Mouse (Mus musculus) hindbrain, postnatal 0 days (tissue): ENCODE results near the gene Onecut3. TPM values are rescaled to one million over a fixed set of nuclear protein-coding genes. Genes with fewer than 3 reads are reported as not detected.

Experiments
- ATAC-seq: fragments of 200-750 bp; cut with Nextera tagmentation; 2 replicates; pipeline ENCODE4 v1.8.0; 2017; ENCODE audit warnings: mild to moderate bottlenecking, moderate TSS enrichment, moderate library complexity
- DNase-seq: peaks from one replicate; pipeline ENCODE4 v3.0.0-alpha.2; 2015; ENCODE audit warnings: low spot score
- H3K27ac ChIP-seq: fragments of 300-500 bp; sonication (generic); 2 replicates; pipeline ENCODE4 v1.5.1; 2014; ENCODE audit warnings: mild to moderate bottlenecking
- H3K27me3 ChIP-seq: fragments of 300-500 bp; sonication (generic); 2 replicates; pipeline ENCODE4 v1.6.1; 2014; ENCODE audit warnings: low read length, mixed read lengths; ENCODE audit not compliant: insufficient read depth
- H3K36me3 ChIP-seq: fragments of 300-500 bp; sonication (generic); 2 replicates; pipeline ENCODE4 v1.6.1; 2014; ENCODE audit warnings: low read length, mixed read lengths; ENCODE audit not compliant: insufficient read depth
- H3K4me1 ChIP-seq: fragments of 300-500 bp; sonication (generic); 2 replicates; pipeline ENCODE4 v1.6.1; 2014; ENCODE audit warnings: antibody characterized with exemption, low read length, mixed read lengths; ENCODE audit not compliant: insufficient read depth
- H3K4me2 ChIP-seq: fragments of 300-500 bp; sonication (generic); 2 replicates; pipeline ENCODE4 v1.6.1; 2014; ENCODE audit warnings: low read depth, mild to moderate bottlenecking, low read length, moderate library complexity, mixed read lengths
- H3K4me3 ChIP-seq: fragments of 300-500 bp; sonication (generic); 2 replicates; pipeline ENCODE4 v1.5.1; 2014; ENCODE audit warnings: low read length
- H3K9ac ChIP-seq: fragments of 300-500 bp; sonication (generic); replicated peaks from 2 replicates; pipeline ENCODE4 v1.6.1; 2014; ENCODE audit warnings: mild to moderate bottlenecking, low read length, moderate library complexity, mixed read lengths
- H3K9me3 ChIP-seq: fragments of 300-500 bp; sonication (generic); 2 replicates; pipeline ENCODE4 v1.6.1; 2016; ENCODE audit warnings: low read length, mixed read lengths
- CTCF ChIP-seq: IDR thresholded peaks from 2 replicates; pipeline ENCODE4 v1.5.1; 2016; ENCODE audit warnings: antibody characterized with exemption, control low read depth, low read depth
- WGBS: fragments of 180-500 bp; shearing (Covaris S2); extraction: QIAGEN DNeasy Blood & Tissue Kit; methylation state at CpG from one replicate; pipeline ENCODE4 v1.1.7; 2014; 5-methylcytosine and 5-hydroxymethylcytosine counted together
- polyA plus RNA-seq: library from polyadenylated mRNA; unstranded; fragments of >200 nt; fragmentation: Nextera tagmentation; extraction: Ambion mirVana; gene quantifications from 2 replicates; pipeline ENCODE4 v1.2.1, GENCODE M21; 2015
- total RNA-seq: library from RNA; depleted of rRNA; stranded (reverse); fragments of >200 nt; gene quantifications from 2 replicates; pipeline ENCODE4 v1.2.3, GENCODE M21; 2014

Onecut3 gene
- total and polyA plus RNA-seq, 2 experiments from 2014 or later = 0.74 to 2.5 TPM

DNA sequence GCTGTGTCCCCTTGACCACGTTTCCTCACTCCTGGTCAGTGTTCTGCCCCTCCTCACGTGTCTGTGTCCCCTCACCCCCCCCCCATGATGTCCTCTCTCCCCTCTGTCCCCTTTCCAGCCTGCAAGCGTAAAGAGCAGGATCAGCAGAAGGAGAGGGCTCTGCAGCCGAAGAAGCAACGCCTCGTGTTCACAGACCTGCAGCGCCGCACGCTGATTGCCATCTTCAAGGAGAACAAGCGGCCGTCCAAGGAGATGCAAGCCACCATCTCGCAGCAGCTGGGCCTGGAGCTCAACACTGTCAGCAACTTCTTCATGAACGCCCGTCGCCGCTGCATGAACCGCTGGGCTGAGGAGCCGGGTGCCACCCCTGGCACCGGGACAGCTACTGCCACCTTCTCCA, 19.1 kb downstream of the Onecut3 start:
- ATAC-seq (no peak), DNase-seq (peak; percentile 39)
- Histone ChIP-seq H3K4me1 (peaks cover 3% of the 10 kb centered on the region; the same call in 1 of the 2 replicates), H3K27me3 (peaks cover 4% of the 10 kb centered on the region; the same call in 1 of the 2 replicates), H3K9me3 (no peaks in the 10 kb centered on the region), H3K27ac (no peak overlapping the region), H3K4me2 (peak overlapping the region; percentile 43), H3K4me3 (peak overlapping the region; percentile 1; the same call in 1 of the 2 replicates), H3K36me3 (no peaks in the 10 kb centered on the region), H3K9ac (peak overlapping the region; percentile 37; the same call in 1 of the 2 replicates)
- no peak for TF ChIP-seq CTCF
- 8% methylated on average over 19 of the region's 19 CpGs for WGBS

GRCm38 (mm10) chr10:80519287-80519686, 24.7 kb downstream of the Onecut3 start:
- Histone ChIP-seq H3K4me2 (no peak overlapping the region), H3K9ac (no peak overlapping the region), H3K4me3 (no peak overlapping the region), H3K4me1 (peaks cover 3% of the 10 kb centered on the region; the same call in 1 of the 2 replicates), H3K9me3 (no peaks in the 10 kb centered on the region), H3K36me3 (no peaks in the 10 kb centered on the region), H3K27me3 (no peaks in the 10 kb centered on the region), H3K27ac (no peak overlapping the region)
- peak; percentile 27 for TF ChIP-seq CTCF
- no peak for DNase-seq
- ATAC-seq = no peak
- 76% methylated on average over 2 of the region's 2 CpGs for WGBS

- H3K36me3 ChIP-seq = no peaks in the 10 kb centered on the region
- no peaks in the 10 kb centered on the region for H3K9me3 ChIP-seq
- 0 out of 2 replicates have a peak, but pooled peaks cover 5% of the 10 kb centered on the region for H3K4me1 ChIP-seq
- no peaks in the 10 kb centered on the region for H3K27me3 ChIP-seq
- 92% methylated on average over 7 of the region's 7 CpGs for WGBS
- DNase-seq (no peak), ATAC-seq (no peak)
- TF ChIP-seq CTCF = peak; percentile 43
- H3K4me2 ChIP-seq = no peak overlapping the region
- H3K27ac ChIP-seq = no peak overlapping the region
- no peak overlapping the region for H3K4me3 ChIP-seq
- no peak overlapping the region for H3K9ac ChIP-seq
Measured at GRCm38 (mm10) chr10:80523299-80523698, 28.7 kb downstream of the Onecut3 start.

DNA sequence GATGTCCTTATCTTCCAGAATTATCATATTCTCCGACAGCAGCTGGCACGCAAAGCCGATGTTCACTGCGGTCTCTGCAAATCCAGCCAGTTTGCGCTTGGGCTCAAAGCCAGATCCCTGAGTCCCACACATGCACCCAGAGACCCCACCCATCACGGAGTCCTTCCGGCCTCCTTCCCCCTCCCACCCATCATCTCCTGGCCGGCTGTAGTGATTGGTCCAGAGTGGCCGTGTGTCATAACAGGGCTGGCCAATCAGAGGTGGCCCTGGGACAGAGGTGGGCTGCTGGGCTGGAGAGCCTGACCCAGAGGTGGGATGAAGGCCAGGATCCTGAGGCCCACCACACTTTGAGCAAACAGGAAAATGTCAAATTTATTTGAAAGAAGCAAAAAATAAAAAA, 31.5 kb downstream of the Onecut3 start:
- no peak overlapping the region for H3K4me3 ChIP-seq
- H3K36me3 ChIP-seq = no peaks in the 10 kb centered on the region
- DNase-seq = peak; percentile 66
- H3K9me3 ChIP-seq = no peaks in the 10 kb centered on the region
- WGBS = 24% methylated on average over 9 of the region's 9 CpGs
- no peak overlapping the region for H3K9ac ChIP-seq
- H3K27me3 ChIP-seq = no peaks in the 10 kb centered on the region
- peak overlapping the region; percentile 33; the same call in 1 of the 2 replicates for H3K4me2 ChIP-seq
- 0 out of 2 replicates have a peak, but pooled peaks cover 5% of the 10 kb centered on the region for H3K4me1 ChIP-seq
- no peak overlapping the region for H3K27ac ChIP-seq
- no peak for TF ChIP-seq CTCF
- peak; percentile 74 for ATAC-seq

GRCm38 (mm10) chr10:80532783-80533182, 38.1 kb downstream of the Onecut3 start:
- ATAC-seq (no peak), DNase-seq (no peak)
- H3K27ac ChIP-seq = no peak overlapping the region
- H3K9me3 ChIP-seq = no peaks in the 10 kb centered on the region
- no peak overlapping the region for H3K4me2 ChIP-seq
- H3K9ac ChIP-seq = no peak overlapping the region
- TF ChIP-seq CTCF = no peak
- H3K4me1 ChIP-seq = no peaks in the 10 kb centered on the region
- WGBS = 86% methylated on average over 11 of the region's 11 CpGs
- H3K27me3 ChIP-seq = peaks cover 12% of the 10 kb centered on the region; the same call in 1 of the 2 replicates
- no peak overlapping the region for H3K4me3 ChIP-seq
- no peaks in the 10 kb centered on the region for H3K36me3 ChIP-seq

DNA sequence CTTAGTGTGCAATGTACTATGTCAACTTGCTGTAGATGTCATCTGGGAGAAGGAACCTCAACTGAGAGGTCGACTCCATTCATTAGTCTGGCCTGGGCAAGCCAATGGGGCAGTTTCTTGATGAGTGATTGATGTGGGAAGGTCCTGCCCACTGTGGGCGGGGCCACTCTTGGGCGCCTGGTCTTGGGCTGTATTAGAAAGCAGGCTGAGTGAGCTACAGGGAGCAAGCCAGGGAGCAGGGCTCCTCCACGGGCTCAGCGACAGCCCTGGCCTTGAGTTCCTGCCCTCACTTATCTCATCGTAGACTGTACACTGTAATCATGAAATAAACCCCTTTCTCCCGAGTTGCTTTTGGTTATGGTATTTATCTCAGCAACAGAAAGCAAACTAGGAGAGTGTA, 39.1 kb downstream of the Onecut3 start:
- Histone ChIP-seq H3K4me3 (no peak overlapping the region), H3K4me1 (no peaks in the 10 kb centered on the region), H3K4me2 (no peak overlapping the region), H3K27ac (no peak overlapping the region), H3K9ac (no peak overlapping the region), H3K9me3 (no peaks in the 10 kb centered on the region), H3K36me3 (no peaks in the 10 kb centered on the region), H3K27me3 (peaks cover 12% of the 10 kb centered on the region; the same call in 1 of the 2 replicates)
- TF ChIP-seq CTCF = no peak
- peak; percentile 48; the same call in 1 of the 2 replicates for ATAC-seq
- peak; percentile 27 for DNase-seq
- 13% methylated on average over 7 of the region's 7 CpGs for WGBS

GRCm38 (mm10) chr10:80535071-80535470, 40.4 kb downstream of the Onecut3 start:
- Histone ChIP-seq H3K9ac (no peak overlapping the region), H3K27me3 (peaks cover 12% of the 10 kb centered on the region; the same call in 1 of the 2 replicates), H3K4me3 (no peak overlapping the region), H3K4me1 (no peaks in the 10 kb centered on the region), H3K4me2 (peak overlapping the region; percentile 23), H3K9me3 (no peaks in the 10 kb centered on the region), H3K36me3 (no peaks in the 10 kb centered on the region), H3K27ac (no peak overlapping the region)
- WGBS = 13% methylated on average over 14 of the region's 14 CpGs
- ATAC-seq (no peak), DNase-seq (no peak)
- no peak for TF ChIP-seq CTCF
